Mouse (Mus musculus) neutrophil, adult 5-6 weeks (primary cell): ENCODE results near the gene Ahcyl2. TPM values are rescaled to one million over a fixed set of nuclear protein-coding genes. Genes with fewer than 3 reads are reported as not detected.

Experiments used
- ATAC-seq: fragments of 151-379, 151-347 bp; 2 replicates; pipeline ENCODE4 v1.8.0; 2017; ENCODE audit warnings: mild to moderate bottlenecking, moderate TSS enrichment; ENCODE audit not compliant: insufficient number of reproducible peaks, poor library complexity, low FRiP score, severe bottlenecking; ENCODE audit errors: extremely low read depth
- total RNA-seq: library from RNA; stranded (forward); fragments of 200-1000 nt; gene quantifications from 2 replicates; pipeline ENCODE4 v1.2.3, GENCODE M21; 2017

The Ahcyl2 gene
- total RNA-seq, 1 experiment from 2014 or later, result 53.1 TPM

DNA sequence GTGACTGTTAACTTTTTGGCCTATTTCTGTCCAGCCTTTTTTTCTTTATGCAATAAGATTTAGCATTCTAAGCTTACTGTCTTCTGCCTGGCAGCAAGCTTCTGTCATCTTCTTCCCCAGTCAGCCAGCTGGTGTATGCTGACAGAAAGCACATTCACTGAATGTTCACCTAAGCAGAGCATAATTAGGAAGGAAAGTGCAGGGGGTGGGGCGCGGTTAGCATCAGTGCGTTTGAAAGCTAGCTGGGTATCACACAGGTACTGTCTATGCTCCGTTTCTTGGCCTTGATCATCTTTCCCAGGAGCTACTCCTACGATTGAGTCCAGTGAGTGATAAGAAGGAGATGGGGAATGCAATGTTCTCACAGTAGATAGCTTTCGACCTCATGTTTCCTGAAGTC, 162.9 kb downstream of the Ahcyl2 start:
- ATAC-seq, result no peak

DNA sequence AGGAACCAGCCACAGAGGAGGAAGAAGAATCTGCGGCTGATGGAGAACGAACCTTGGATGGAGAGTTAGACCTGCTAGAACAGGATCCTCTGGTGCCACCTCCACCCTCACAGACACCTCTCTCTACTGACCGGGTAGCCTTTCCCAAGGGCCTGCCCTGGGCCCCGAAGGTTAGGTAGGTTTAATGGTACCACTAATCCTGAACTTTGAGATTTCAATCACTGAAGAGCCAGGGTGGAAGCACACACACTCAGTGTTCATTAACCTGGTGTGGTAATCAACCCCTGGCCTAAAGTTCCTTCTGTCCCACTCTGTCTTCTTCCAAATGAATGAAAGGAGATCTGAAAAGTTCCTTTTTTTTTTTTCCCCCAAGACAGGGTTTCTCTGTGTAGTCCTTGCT, 163.4 kb downstream of the Ahcyl2 start:
- ATAC-seq, result no peak

DNA sequence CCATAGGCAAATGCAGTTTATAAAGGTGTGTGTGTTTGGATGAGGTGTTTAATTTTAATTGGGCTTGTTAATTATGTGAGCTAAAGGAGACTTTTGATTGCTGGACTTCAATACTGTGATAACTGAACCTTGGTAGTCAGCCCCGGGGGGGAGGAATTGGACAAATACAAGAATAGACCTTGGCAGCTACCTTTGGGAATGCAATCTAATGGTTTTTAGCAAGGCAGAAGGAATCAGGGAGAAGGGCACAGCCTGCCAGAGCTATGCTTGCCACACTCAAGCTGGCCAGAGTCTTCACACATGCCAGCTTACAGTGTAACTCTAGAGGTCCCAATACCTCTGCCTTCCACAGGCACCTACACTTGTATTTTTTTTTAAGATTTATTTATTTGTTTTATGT, 167.9 kb downstream of the Ahcyl2 start:
- no peak for ATAC-seq

DNA sequence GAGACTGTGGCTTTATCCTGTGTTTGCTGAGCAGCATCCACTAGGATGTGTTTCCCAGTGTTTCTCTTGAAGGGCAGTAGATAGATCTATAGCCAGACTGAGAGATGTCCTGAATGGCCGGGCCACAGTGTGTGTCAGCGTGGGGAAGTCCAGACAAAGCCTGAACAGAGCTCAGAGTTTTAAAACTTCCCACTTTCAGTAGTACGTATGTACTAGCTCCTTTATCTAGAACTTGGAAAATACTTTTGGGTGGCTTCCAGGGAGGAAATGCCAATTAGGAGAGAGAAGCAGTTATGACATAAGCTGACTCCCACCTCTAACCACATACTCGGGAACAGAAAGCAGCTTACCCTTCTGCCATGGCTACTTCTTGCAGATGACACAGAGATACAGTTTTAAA, 172.6 kb downstream of the Ahcyl2 start:
- ATAC-seq, result no peak

DNA sequence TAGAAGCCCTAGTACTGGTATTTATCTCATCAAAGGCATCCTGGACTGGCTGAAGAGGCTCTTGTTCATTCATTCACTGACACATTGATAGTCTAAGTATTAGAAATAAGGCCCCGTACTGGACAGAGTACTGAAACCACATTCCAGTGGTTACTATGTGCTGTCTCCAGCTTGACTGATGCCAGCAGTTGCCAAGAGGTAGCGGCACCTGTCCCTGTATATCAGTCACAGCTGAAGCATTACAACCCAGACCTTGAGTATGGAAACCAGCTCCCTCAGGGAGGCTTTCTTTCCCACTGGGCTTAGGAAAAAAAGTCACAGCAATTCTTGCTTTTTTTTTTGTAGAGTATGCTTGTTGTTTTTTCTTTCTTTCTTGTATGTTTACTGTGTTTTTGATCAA, 173.2 kb downstream of the Ahcyl2 start:
- no peak for ATAC-seq

DNA sequence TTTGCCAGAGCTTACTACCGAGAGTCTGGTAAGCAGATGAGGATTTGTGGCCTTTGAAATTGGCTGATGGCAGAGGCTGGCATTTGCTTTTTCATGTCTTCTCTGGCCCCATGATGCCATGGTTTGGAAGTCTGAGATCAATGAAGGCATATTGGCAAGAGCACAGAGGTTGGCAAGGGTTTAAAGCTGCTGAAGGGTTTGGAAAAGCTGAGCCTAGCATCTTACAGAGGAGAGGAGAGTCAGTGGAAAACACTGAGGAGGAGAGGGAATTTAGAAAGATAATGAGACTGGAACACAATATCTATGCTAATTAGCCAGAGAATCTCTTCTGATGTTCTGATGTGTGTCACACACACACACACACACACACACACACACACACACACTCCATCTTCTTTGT, 176.7 kb downstream of the Ahcyl2 start:
- no peak for ATAC-seq

DNA sequence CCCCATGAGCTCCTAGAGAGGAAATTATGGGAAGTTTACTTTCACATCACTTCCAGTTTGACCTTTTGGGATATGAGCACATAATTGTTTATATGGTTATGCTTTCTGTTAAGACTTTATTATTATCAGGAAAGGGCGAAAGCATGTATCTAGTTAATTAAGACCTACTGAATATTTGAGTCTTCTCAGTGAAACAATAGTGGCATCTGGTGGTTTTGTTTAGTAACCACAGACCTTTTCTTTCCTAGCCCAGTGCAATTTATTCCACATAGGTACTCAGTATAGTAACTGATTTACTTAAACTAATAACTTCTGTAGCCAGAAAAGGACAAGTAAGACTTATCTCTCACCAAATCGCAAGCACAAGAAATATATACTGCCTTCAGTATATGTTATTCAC, 178.8 kb downstream of the Ahcyl2 start:
- ATAC-seq, result no peak

DNA sequence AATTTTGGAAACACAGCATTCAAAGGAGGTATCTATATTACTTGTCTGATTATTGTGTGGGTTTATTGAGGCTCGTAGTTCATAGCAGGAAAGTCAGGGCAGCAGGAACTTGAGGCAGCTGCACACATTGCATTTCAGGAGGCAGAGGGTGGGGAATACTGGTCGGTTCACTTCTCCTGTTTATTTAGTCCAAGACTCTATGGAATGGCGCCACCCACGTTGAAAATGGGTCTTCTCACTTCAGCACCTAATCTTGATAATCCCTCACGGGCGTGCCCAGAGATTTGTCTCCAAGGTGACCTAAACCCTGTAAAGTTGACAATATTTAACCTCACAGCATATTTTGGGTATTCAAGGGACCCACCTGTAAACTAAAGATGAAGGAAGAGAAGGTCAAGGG, 180.0 kb downstream of the Ahcyl2 start:
- no peak for ATAC-seq

DNA sequence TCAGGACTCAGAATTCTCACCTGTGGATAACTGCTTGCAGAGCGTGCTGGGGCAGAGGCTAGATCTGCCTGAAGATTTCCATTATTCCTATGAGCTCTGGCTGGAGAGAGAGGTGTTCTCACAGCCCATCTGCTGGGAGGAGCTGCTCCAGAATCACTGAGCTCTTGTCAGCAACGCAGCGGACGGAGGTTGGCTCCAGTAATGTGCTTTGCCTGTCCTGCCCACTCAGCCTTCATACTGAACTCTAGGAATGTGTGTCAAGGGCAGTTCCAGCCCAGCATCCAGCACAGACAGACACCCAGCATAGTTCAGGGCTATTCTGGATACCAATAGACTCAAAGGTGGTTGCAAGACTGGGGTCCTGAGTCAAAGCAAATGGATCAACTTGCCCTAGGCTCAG, 188.9 kb downstream of the Ahcyl2 start:
- no peak for ATAC-seq

DNA sequence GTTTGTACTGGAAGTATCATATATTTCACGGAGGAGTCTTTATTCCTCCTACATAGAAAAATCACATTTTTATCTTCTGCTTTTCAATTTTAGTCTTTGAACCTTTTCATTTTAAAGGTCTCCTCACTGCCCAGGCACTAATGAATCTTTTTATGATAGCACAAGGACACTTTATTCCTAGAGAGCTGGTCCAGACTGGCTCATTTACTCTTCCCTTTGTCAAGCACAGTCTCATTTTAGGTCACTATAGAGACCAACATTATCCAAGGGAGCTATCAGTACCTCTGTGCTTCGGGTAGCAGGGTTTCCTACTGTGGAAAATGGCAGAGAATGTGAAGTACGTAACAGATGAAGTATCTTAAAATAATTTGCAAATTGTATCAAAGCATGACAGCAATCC, 190.9 kb downstream of the Ahcyl2 start:
- no peak for ATAC-seq

DNA sequence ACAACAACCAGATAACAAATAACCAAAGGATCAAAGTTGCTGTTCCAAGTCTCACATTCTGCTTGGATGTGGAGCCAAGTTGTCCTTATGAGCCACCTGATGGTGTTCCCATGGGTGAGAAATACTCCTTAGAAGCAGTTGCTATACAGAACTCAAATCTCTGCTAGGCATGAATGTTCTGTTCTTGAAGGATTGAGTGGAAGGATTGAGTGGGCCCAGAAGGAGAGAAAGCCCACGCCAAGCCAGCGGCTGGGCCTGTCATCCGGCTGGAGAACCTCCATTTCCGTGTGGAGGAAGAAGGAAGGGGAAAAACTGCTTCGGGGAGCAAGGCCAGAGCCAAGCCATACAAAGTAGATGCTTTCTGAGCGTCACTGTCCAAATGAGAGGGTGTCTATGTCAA, 193.3 kb downstream of the Ahcyl2 start:
- no peak for ATAC-seq

Other genes with a start within 250 kb of the Ahcyl2 start
- gene Irf5, start 241.4 kb upstream of the Ahcyl2 start, total RNA-seq, result 154 and 179 TPM in 2 replicates
- gene Tnpo3, start 158.1 kb upstream of the Ahcyl2 start, total RNA-seq, result 82.1 and 95.6 TPM in 2 replicates
- gene Tspan33, start 73.8 kb upstream of the Ahcyl2 start, total RNA-seq, result 2.0 and 2.2 TPM in 2 replicates
- gene Smo, start 32.5 kb upstream of the Ahcyl2 start, total RNA-seq, result 0.12 TPM in 1 of 2 replicates, not detected in the other
- gene Strip2, start 149.0 kb downstream of the Ahcyl2 start, total RNA-seq, result 0.25 TPM in 1 of 2 replicates, not detected in the other